Mouse (Mus musculus) stomach, embryonic 14.5 days (tissue): Measurements from ENCODE around the gene Lmo3. TPM values are rescaled to one million over a fixed set of nuclear protein-coding genes. Genes with fewer than 3 reads are reported as not detected.
A peak's percentile ranks its signal among the peaks of the same experiment; 100 is the strongest.

Source experiments
- ATAC-seq: fragments of 200-750 bp; cut with Nextera tagmentation; 2 replicates; pipeline ENCODE4 v1.8.0; 2017; ENCODE audit warnings: low read depth, moderate TSS enrichment; ENCODE audit not compliant: insufficient number of reproducible peaks, insufficient read depth, low FRiP score
- H3K27ac ChIP-seq: fragments of 300-500 bp; sonication (generic); 2 replicates; pipeline ENCODE4 v1.5.1; 2014; ENCODE audit warnings: mild to moderate bottlenecking, low read length, moderate library complexity, mixed read lengths
- H3K27me3 ChIP-seq: fragments of 300-500 bp; sonication (generic); 2 replicates; pipeline ENCODE4 v1.6.1; 2014; ENCODE audit warnings: low read length, control low read depth, mixed read lengths; ENCODE audit not compliant: control insufficient read depth, insufficient read depth
- H3K36me3 ChIP-seq: fragments of 300-500 bp; sonication (generic); 2 replicates; pipeline ENCODE4 v1.6.1; 2014; ENCODE audit warnings: mild to moderate bottlenecking, control low read depth, low read length, moderate library complexity, mixed read lengths; ENCODE audit not compliant: control insufficient read depth, insufficient read depth
- H3K4me1 ChIP-seq: fragments of 300-500 bp; sonication (generic); 2 replicates; pipeline ENCODE4 v1.6.1; 2014; ENCODE audit warnings: low read length, control low read depth, mixed read lengths; ENCODE audit not compliant: control insufficient read depth, insufficient read depth
- H3K4me2 ChIP-seq: fragments of 300-500 bp; sonication (generic); replicated peaks from 2 replicates; pipeline ENCODE4 v1.6.1; 2014; ENCODE audit warnings: low read depth, low read length, control low read depth
- H3K4me3 ChIP-seq: fragments of 300-500 bp; sonication (generic); 2 replicates; pipeline ENCODE4 v1.5.1; 2014; ENCODE audit warnings: low read depth, low read length, control low read depth
- H3K9ac ChIP-seq: fragments of 300-500 bp; sonication (generic); replicated peaks from 2 replicates; pipeline ENCODE4 v1.6.1; 2014; ENCODE audit warnings: low read depth, mild to moderate bottlenecking, control low read depth, low read length, moderate library complexity, mixed read lengths
- H3K9me3 ChIP-seq: fragments of 300-500 bp; sonication (generic); 2 replicates; pipeline ENCODE4 v1.6.1; 2016; ENCODE audit warnings: low read depth, low read length, control low read depth; ENCODE audit not compliant: control insufficient read depth
- WGBS: fragments of 180-500 bp; shearing (Covaris S2); extraction: QIAGEN DNeasy Blood & Tissue Kit; methylation state at CpG from one replicate; pipeline ENCODE4 v1.1.7; 2014; 5-methylcytosine and 5-hydroxymethylcytosine counted together
- polyA plus RNA-seq: library from polyadenylated mRNA; unstranded; fragments of >200 nt; fragmentation: Nextera tagmentation; extraction: Ambion mirVana; gene quantifications from 2 replicates; pipeline ENCODE4 v1.2.1, GENCODE M21; 2014

Lmo3 gene
- polyA plus RNA-seq, 1 experiment from 2014 or later: 5.4 TPM

GRCm38 (mm10) chr6:138371176-138371575 lies 210.6 kb downstream of the Lmo3 start:
- no peak overlapping the region for H3K27ac ChIP-seq
- H3K4me3 ChIP-seq: no peak overlapping the region
- ATAC-seq: no peak
- no peaks in the 10 kb centered on the region for H3K9me3 ChIP-seq
- 98% methylated on average over 2 of the region's 2 CpGs for WGBS
- no peak overlapping the region for H3K9ac ChIP-seq
- H3K27me3 ChIP-seq: no peaks in the 10 kb centered on the region
- H3K4me2 ChIP-seq: no peak overlapping the region
- no peaks in the 10 kb centered on the region for H3K36me3 ChIP-seq
- H3K4me1 ChIP-seq: no peaks in the 10 kb centered on the region

DNA sequence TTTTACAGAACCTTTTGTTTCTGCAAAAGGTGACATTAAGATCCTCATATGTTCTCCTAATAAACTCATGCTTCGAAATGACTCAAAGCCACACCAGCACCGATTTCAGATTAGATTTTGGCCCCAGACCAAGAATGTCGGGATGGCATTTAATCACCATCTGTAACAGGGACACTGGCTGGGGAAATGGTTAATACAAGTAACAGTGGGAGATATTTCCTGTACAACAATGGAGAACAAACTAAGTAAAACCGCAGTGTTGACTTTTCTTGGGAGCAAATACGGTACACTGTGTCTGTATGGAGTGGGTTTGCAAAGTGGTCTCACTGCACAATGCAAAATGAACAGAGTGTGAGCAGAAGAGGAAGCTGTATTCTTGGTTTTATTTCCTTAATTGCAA lies 217.7 kb downstream of the Lmo3 start:
- H3K4me1 ChIP-seq: no peaks in the 10 kb centered on the region
- H3K27ac ChIP-seq: no peak overlapping the region
- no peaks in the 10 kb centered on the region for H3K36me3 ChIP-seq
- WGBS: 44% methylated on average over 5 of the region's 5 CpGs
- H3K9ac ChIP-seq: no peak overlapping the region
- no peaks in the 10 kb centered on the region for H3K27me3 ChIP-seq
- peak; percentile 67; the same call in 1 of the 2 replicates for ATAC-seq
- H3K4me3 ChIP-seq: no peak overlapping the region
- H3K9me3 ChIP-seq: no peaks in the 10 kb centered on the region
- H3K4me2 ChIP-seq: no peak overlapping the region

GRCm38 (mm10) chr6:138350587-138351345 lies 231.0 kb downstream of the Lmo3 start:
- Histone ChIP-seq H3K27me3 (no peaks in the 10 kb centered on the region), H3K4me1 (no peaks in the 10 kb centered on the region), H3K9me3 (no peaks in the 10 kb centered on the region), H3K4me2 (no peak overlapping the region), H3K36me3 (no peaks in the 10 kb centered on the region), H3K27ac (no peak overlapping the region), H3K9ac (no peak overlapping the region), H3K4me3 (no peak overlapping the region)
- WGBS: 78% methylated on average over 3 of the region's 3 CpGs
- ATAC-seq: peak; percentile 78; the same call in 1 of the 2 replicates

DNA sequence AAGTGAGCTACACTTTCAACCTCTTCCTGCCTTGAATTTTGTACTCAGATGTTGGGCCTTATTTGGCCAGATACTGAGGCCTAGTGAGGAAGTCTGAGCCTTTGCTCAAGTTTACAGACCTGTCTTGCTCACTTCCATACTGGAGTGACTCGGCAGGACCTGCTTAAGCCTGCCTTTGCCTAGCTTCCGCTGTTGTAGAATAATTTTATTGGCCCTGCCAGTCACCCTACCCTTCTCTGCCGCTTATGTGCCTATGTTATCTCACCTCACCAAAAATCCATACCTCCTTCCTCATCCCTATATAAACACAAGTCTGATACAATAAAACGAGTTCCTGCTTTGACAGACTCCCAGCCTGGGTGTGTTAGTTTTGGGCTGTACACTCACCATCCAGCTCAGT lies 235.2 kb downstream of the Lmo3 start:
- Histone ChIP-seq H3K27me3 (no peaks in the 10 kb centered on the region), H3K4me3 (no peak overlapping the region), H3K36me3 (no peaks in the 10 kb centered on the region), H3K4me1 (no peaks in the 10 kb centered on the region), H3K27ac (no peak overlapping the region), H3K9me3 (0 out of 2 replicates have a peak, but pooled peaks cover 3% of the 10 kb centered on the region), H3K9ac (no peak overlapping the region), H3K4me2 (no peak overlapping the region)
- no peak for ATAC-seq
- 65% methylated on average over 4 of the region's 4 CpGs for WGBS

DNA sequence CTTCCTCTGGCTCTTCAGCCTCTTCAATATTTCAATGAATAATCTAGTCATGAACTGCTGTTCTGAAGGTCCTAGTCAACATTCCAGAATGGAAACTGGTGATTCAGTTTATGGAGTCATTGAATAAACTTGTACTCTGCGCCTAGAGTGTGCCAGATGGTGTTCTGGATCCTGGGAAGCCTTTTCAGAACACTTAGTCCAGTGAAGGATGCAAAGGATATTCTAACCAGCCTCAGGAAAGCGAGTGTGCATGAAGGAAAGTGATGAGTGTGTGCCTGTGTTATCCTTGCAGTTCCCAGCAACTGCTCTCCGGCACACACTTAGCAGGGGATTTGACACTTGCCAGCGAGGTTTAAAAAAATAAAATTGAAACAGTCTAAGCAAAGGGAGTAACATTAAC lies 245.9 kb downstream of the Lmo3 start:
- Histone ChIP-seq H3K9ac (no peak overlapping the region), H3K9me3 (no peaks in the 10 kb centered on the region), H3K4me1 (no peaks in the 10 kb centered on the region), H3K27me3 (no peaks in the 10 kb centered on the region), H3K27ac (no peak overlapping the region), H3K36me3 (no peaks in the 10 kb centered on the region), H3K4me2 (no peak overlapping the region), H3K4me3 (no peak overlapping the region)
- no peak for ATAC-seq
- 86% methylated on average over 4 of the region's 4 CpGs for WGBS

DNA sequence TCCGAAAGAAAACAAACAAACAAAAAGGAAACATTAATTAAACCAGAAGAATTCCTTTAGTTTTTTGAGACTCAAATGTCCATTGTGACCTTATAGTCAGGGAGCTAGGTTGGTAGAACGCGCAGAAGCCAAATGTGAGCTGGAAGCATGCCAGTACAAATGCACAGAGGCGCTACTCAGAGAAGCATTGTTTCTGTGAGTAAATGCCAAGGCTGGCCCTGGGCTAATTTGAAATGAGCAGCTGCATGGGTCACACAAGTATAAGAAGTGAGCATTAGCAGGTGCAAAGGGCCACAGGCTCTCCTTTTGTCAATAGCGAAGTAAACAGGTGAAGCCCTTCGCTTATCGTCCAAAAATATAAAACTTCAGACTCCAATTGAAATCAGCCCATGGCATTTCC lies 247.8 kb downstream of the Lmo3 start:
- no peaks in the 10 kb centered on the region for H3K9me3 ChIP-seq
- H3K27me3 ChIP-seq: no peaks in the 10 kb centered on the region
- no peak for ATAC-seq
- H3K27ac ChIP-seq: no peak overlapping the region
- H3K9ac ChIP-seq: no peak overlapping the region
- no peak overlapping the region for H3K4me3 ChIP-seq
- no peaks in the 10 kb centered on the region for H3K4me1 ChIP-seq
- H3K4me2 ChIP-seq: no peak overlapping the region
- 82% methylated on average over 7 of the region's 7 CpGs for WGBS
- H3K36me3 ChIP-seq: no peaks in the 10 kb centered on the region

DNA sequence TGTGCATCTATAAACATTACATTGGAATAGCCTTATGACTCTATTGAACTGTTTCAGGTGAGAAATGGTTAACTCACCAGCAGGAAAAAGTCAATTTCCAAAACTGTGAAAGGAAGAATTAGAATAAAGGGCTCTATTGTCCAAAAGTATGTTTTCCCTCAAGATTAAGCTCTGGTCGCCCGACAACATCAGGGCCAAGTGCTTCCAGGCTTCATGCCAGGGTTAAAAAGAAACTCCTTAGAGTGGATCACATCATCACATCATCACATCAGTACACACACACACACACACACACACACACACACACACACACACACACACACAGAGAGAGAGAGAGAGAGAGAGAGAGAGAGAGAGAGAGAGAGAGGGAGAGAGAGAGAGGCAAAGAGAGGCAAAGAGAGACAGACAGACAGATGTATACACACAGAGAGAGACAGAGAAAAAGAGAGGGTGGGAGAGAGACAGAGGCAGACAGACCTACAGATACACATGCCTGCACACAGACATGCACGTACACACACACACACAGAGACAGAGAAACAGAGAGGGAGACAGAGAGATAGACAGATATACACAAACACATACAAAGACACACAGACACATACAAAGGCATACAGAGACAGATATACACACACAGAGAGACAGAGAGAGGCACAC lies 255.9 kb downstream of the Lmo3 start:
- Histone ChIP-seq H3K4me2 (no peak overlapping the region), H3K4me1 (no peaks in the 10 kb centered on the region), H3K4me3 (no peak overlapping the region), H3K9me3 (no peaks in the 10 kb centered on the region), H3K9ac (no peak overlapping the region), H3K36me3 (no peaks in the 10 kb centered on the region), H3K27me3 (no peaks in the 10 kb centered on the region), H3K27ac (no peak overlapping the region)
- WGBS: 43% methylated on average over 3 of the region's 3 CpGs
- ATAC-seq: no peak

- H3K4me1 ChIP-seq: no peaks in the 10 kb centered on the region
- no peak overlapping the region for H3K4me2 ChIP-seq
- H3K36me3 ChIP-seq: no peaks in the 10 kb centered on the region
- no peak overlapping the region for H3K27ac ChIP-seq
- ATAC-seq: no peak
- no peak overlapping the region for H3K4me3 ChIP-seq
- no peak overlapping the region for H3K9ac ChIP-seq
- H3K9me3 ChIP-seq: no peaks in the 10 kb centered on the region
- 49% methylated on average over 3 of the region's 3 CpGs for WGBS
- no peaks in the 10 kb centered on the region for H3K27me3 ChIP-seq
These were observed 256.6 kb downstream of the Lmo3 start for GRCm38 (mm10) chr6:138325145-138325544.
